9 mouse cellular contexts compared by ENCODE assay signal in genomic region chr9:25487446-25488110, GRCm38 (mm10). TPM values are rescaled to one million over a fixed set of nuclear protein-coding genes. Genes with fewer than 3 reads are reported as not detected.
DNase-seq lines count a peak whose midpoint lies in the region; ATAC-seq and TF ChIP-seq lines count a peak whose summit lies in the region.
"Had no signal": no experiment of that assay in that cellular context is flagged by ENCODE, and none has a peak within 500 bp of the region (broad histone marks: within the 10 kb centered on the region; RNA-seq: fewer than 3 reads in every experiment).

No protein-coding gene starts in this region.

- ATAC-seq in forebrain, embryonic 14.5 days = 0 out of 2 replicates have a peak, but pooled peaks have one; percentile 27
- no peak for ATAC-seq in midbrain, embryonic 11.5 days (ENCODE audit: low FRiP score)
- ATAC-seq in midbrain, embryonic 14.5 days (ENCODE audit: low FRiP score, low TSS enrichment) = no peak

- H3K27ac ChIP-seq in forebrain, embryonic 14.5 days (ENCODE audit: low read depth, low read length) = no peak overlapping the region
- H3K27ac ChIP-seq in forebrain, embryonic 10.5 days = no peak overlapping the region
- H3K27ac ChIP-seq in midbrain, embryonic 11.5 days (ENCODE audit: low read depth, low read length) = no peak overlapping the region
- H3K27ac ChIP-seq in midbrain, embryonic 14.5 days (replicated peaks; ENCODE audit: low read depth, low read length) = no peak overlapping the region
- peak overlapping the region; percentile 47 for H3K27ac ChIP-seq in kidney, adult 2 months (ENCODE audit: insufficient read depth, low read depth, low read length)
- no peak overlapping the region for H3K27ac ChIP-seq in cerebellum, adult 2 months (ENCODE audit: insufficient read depth, low read length)

- peaks cover 11% of the 10 kb centered on the region for H3K4me1 ChIP-seq in forebrain, embryonic 14.5 days (ENCODE audit: control insufficient read depth, insufficient read depth, low read length)
- H3K4me1 ChIP-seq in forebrain, embryonic 10.5 days = peaks cover 43% of the 10 kb centered on the region
- no peaks in the 10 kb centered on the region for H3K4me1 ChIP-seq in midbrain, embryonic 11.5 days (ENCODE audit: control insufficient read depth, insufficient read depth, low read length)
- 0 out of 2 replicates have a peak, but pooled peaks cover 8% of the 10 kb centered on the region for H3K4me1 ChIP-seq in midbrain, embryonic 14.5 days (ENCODE audit: control insufficient read depth, insufficient read depth, low read length)
- peaks cover 5% of the 10 kb centered on the region; the same call in 1 of the 2 replicates for H3K4me1 ChIP-seq in kidney, adult 2 months (ENCODE audit: control insufficient read depth, insufficient read depth, low read length)
- peaks cover 20% of the 10 kb centered on the region for H3K4me1 ChIP-seq in cerebellum, adult 2 months (ENCODE audit: control insufficient read depth, insufficient read depth, low read length)

- no peak overlapping the region for H3K9ac ChIP-seq in forebrain, embryonic 14.5 days (ENCODE audit: low read length)
- H3K9ac ChIP-seq in midbrain, embryonic 11.5 days (ENCODE audit: low read length) = no peak overlapping the region
- H3K9ac ChIP-seq in midbrain, embryonic 14.5 days (replicated peaks; ENCODE audit: low read length) = no peak overlapping the region

- WGBS in forebrain, embryonic 14.5 days = 50% methylated on average over 12 of the region's 12 CpGs
- 68% methylated on average over 12 of the region's 12 CpGs for WGBS in forebrain, embryonic 10.5 days
- 70% methylated on average over 12 of the region's 12 CpGs for WGBS in midbrain, embryonic 11.5 days
- WGBS in midbrain, embryonic 14.5 days = 72% methylated on average over 12 of the region's 12 CpGs
- 28% methylated on average over 12 of the region's 12 CpGs for WGBS in kidney, adult 2 months
- 49% methylated on average over 12 of the region's 12 CpGs for WGBS in cerebellum, adult 2 months

- no peaks in the 10 kb centered on the region for H3K36me3 ChIP-seq in forebrain, embryonic 14.5 days (ENCODE audit: control insufficient read depth, insufficient read depth, low read length)
- no peaks in the 10 kb centered on the region for H3K36me3 ChIP-seq in forebrain, embryonic 10.5 days (replicated peaks)
- H3K36me3 ChIP-seq in midbrain, embryonic 11.5 days (ENCODE audit: control insufficient read depth, insufficient read depth, low read length) = no peaks in the 10 kb centered on the region
- H3K36me3 ChIP-seq in midbrain, embryonic 14.5 days (ENCODE audit: control insufficient read depth, insufficient read depth, low read length) = no peaks in the 10 kb centered on the region
- H3K36me3 ChIP-seq in kidney, adult 2 months (ENCODE audit: control insufficient read depth, insufficient read depth, low read length) = no peaks in the 10 kb centered on the region

- H3K27me3 ChIP-seq in forebrain, embryonic 14.5 days (replicated peaks; ENCODE audit: control insufficient read depth, insufficient read depth, low read length) = no peaks in the 10 kb centered on the region
- peaks cover 40% of the 10 kb centered on the region for H3K27me3 ChIP-seq in forebrain, embryonic 10.5 days (ENCODE audit: poor library complexity, severe bottlenecking)
- no peaks in the 10 kb centered on the region for H3K27me3 ChIP-seq in midbrain, embryonic 11.5 days (ENCODE audit: control insufficient read depth, insufficient read depth, low read length)
- no peaks in the 10 kb centered on the region for H3K27me3 ChIP-seq in midbrain, embryonic 14.5 days (ENCODE audit: control insufficient read depth, insufficient read depth, low read length)
- H3K27me3 ChIP-seq in kidney, adult 2 months (replicated peaks; ENCODE audit: control insufficient read depth, insufficient read depth, low read length) = no peaks in the 10 kb centered on the region
- H3K27me3 ChIP-seq in cerebellum, adult 2 months (ENCODE audit: control insufficient read depth, insufficient read depth, low read length) = no peaks in the 10 kb centered on the region

- H3K9me3 ChIP-seq in forebrain, embryonic 14.5 days (replicated peaks; ENCODE audit: control insufficient read depth, low read length) = no peaks in the 10 kb centered on the region
- no peaks in the 10 kb centered on the region for H3K9me3 ChIP-seq in forebrain, embryonic 10.5 days
- H3K9me3 ChIP-seq in midbrain, embryonic 11.5 days (ENCODE audit: control insufficient read depth, low read length) = no peaks in the 10 kb centered on the region
- H3K9me3 ChIP-seq in midbrain, embryonic 14.5 days (ENCODE audit: control insufficient read depth, low read length) = no peaks in the 10 kb centered on the region

- no peak overlapping the region for H3K4me3 ChIP-seq in forebrain, embryonic 14.5 days (ENCODE audit: low read depth, low read length)
- H3K4me3 ChIP-seq in forebrain, embryonic 10.5 days = no peak overlapping the region
- no peak overlapping the region for H3K4me3 ChIP-seq in midbrain, embryonic 11.5 days (ENCODE audit: low read depth, low read length)
- no peak overlapping the region for H3K4me3 ChIP-seq in midbrain, embryonic 14.5 days (replicated peaks; ENCODE audit: low read depth, low read length)
- no peak overlapping the region for H3K4me3 ChIP-seq in kidney, adult 2 months (ENCODE audit: insufficient read depth, low read depth, low read length)
- no peak overlapping the region for H3K4me3 ChIP-seq in cerebellum, adult 2 months (replicated peaks; ENCODE audit: insufficient read depth, low read depth, low read length)

- no peak overlapping the region for H3K4me2 ChIP-seq in forebrain, embryonic 14.5 days (ENCODE audit: low read length)
- no peak overlapping the region for H3K4me2 ChIP-seq in midbrain, embryonic 11.5 days
- no peak overlapping the region for H3K4me2 ChIP-seq in midbrain, embryonic 14.5 days (ENCODE audit: low read length)

- DNase-seq in forebrain, embryonic 14.5 days (ENCODE audit: low spot score) = peak; percentile 62
- no peak for DNase-seq in forebrain, embryonic 10.5 days (ENCODE audit: extremely low spot score, low spot score)
- DNase-seq in midbrain, embryonic 11.5 days (ENCODE audit: low spot score, missing footprints) = peak; percentile 33
- no peak for DNase-seq in midbrain, embryonic 14.5 days
- DNase-seq in kidney, adult 2 months = peak; percentile 71
- DNase-seq in retina, postnatal 1 day = peak; percentile 5
- no peak for DNase-seq in thymus, postnatal 36 days
- DNase-seq in cerebellum, adult 2 months = no peak
- DNase-seq: layer of hippocampus, adult 9-11 months had no signal

- no peak for TF ChIP-seq CTCF in kidney, adult 2 months (conservative IDR thresholded peaks at IDR 0.05; ENCODE audit: insufficient read depth, insufficient read length, low read depth, low read length)
- TF ChIP-seq CTCF in cerebellum, adult 2 months (IDR thresholded peaks at IDR 0.05; ENCODE audit: borderline replicate concordance, insufficient read depth, low read depth, low read length) = no peak

- TF ChIP-seq POLR2A in kidney, adult 2 months (IDR thresholded peaks at IDR 0.05; ENCODE audit: low read depth, low read length) = no peak
- TF ChIP-seq POLR2A in cerebellum, adult 2 months (IDR thresholded peaks at IDR 0.05; ENCODE audit: borderline replicate concordance, insufficient read depth, low read length) = no peak

RNA-seq across cellular contexts. Expression of gene Eepd1, which starts 6.2 kb away (rescaled TPM):
- polyA plus RNA-seq in forebrain, embryonic 14.5 days (2014; fragmentation: Nextera tagmentation; extraction: Ambion mirVana) = 9.7 and 11.6 TPM in 2 replicates
- 11.6 and 14.2 TPM in 2 replicates for polyA plus RNA-seq in forebrain, embryonic 10.5 days (2016; fragmentation: Nextera tagmentation; extraction: Ambion mirVana)
- 5.5 and 7.8 TPM in 2 replicates for polyA plus RNA-seq in midbrain, embryonic 11.5 days (2014; fragmentation: Nextera tagmentation; extraction: Ambion mirVana)
- polyA plus RNA-seq in midbrain, embryonic 14.5 days (2014; fragmentation: Nextera tagmentation; extraction: Ambion mirVana) = 6.4 and 6.9 TPM in 2 replicates
- 4.3 and 4.8 TPM in 2 replicates for polyA plus RNA-seq in kidney, adult 2 months (2012; rRNA removed)
- polyA plus RNA-seq in cerebellum, adult 2 months (2012; rRNA removed) = 11.0 and 11.2 TPM in 2 replicates

Comparison
In these comparisons a context has a peak if more than half of its experiments do, and no peak if none do; other contexts are left out.
1. DNase-seq: peak in forebrain, embryonic 14.5 days (single experiment), midbrain, embryonic 11.5 days (single experiment), kidney, adult 2 months (single experiment) and retina, postnatal 1 day (single experiment); none in forebrain, embryonic 10.5 days (single experiment), midbrain, embryonic 14.5 days (single experiment), thymus, postnatal 36 days (0 of 2) and cerebellum, adult 2 months (0 of 2).